Mouse (Mus musculus): ENCODE measurements at regions not wholly inside any gene's neighbourhood (a gene's known extent, or its start where the extent isn't known, plus 50 kb on each side); places are given as distances from the start of the nearest gene placed in this dataset.
A peak's percentile ranks its signal among the peaks of the same experiment; 100 is the strongest.

DNA sequence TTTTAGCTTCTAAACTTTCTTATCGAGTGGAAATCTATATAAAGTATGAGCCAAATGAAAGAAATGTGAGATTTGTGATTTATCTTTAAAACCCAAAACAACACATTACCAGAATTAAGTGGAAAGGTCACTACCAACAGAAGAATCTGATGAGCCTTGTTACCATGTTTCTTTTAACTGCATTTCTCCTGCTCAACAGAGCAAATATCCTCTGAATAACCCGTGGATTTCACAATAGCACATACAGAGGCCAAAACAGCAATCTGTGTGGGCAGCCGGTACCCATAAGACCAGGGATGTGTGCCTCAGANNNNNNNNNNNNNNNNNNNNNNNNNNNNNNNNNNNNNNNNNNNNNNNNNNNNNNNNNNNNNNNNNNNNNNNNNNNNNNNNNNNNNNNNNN, 85.3 kb downstream of the 4930444P10Rik start:
- H3K9ac ChIP-seq (replicated peaks; ENCODE audit: low read depth, low read length): no peak overlapping the region
- H3K27ac ChIP-seq (ENCODE audit: low read depth, low read length): no peak overlapping the region
- H3K36me3 ChIP-seq (ENCODE audit: control insufficient read depth, insufficient read depth, low read length): no peaks in the 10 kb centered on the region
- no peaks in the 10 kb centered on the region for H3K9me3 ChIP-seq (ENCODE audit: control insufficient read depth, low read length)
- no peak overlapping the region for H3K4me3 ChIP-seq (ENCODE audit: low read depth, low read length)
- H3K27me3 ChIP-seq (ENCODE audit: control insufficient read depth, insufficient read depth, low read length): no peaks in the 10 kb centered on the region
- WGBS: 77% methylated on average over 3 of the region's 3 CpGs
- no peak overlapping the region for H3K4me2 ChIP-seq (ENCODE audit: low read depth, low read length)
- no peaks in the 10 kb centered on the region for H3K4me1 ChIP-seq (ENCODE audit: control insufficient read depth, insufficient read depth, low read length)
- no peak for ATAC-seq (ENCODE audit: low read depth)

- no peak for ATAC-seq (ENCODE audit: low read depth)
- Histone ChIP-seq H3K4me1 (ENCODE audit: control insufficient read depth, insufficient read depth, low read length) (no peaks in the 10 kb centered on the region), H3K36me3 (ENCODE audit: control insufficient read depth, insufficient read depth, low read length) (no peaks in the 10 kb centered on the region), H3K4me3 (ENCODE audit: low read depth, low read length) (no peak overlapping the region), H3K9ac (replicated peaks; ENCODE audit: low read depth, low read length) (no peak overlapping the region), H3K27ac (ENCODE audit: low read depth, low read length) (no peak overlapping the region), H3K27me3 (ENCODE audit: control insufficient read depth, insufficient read depth, low read length) (no peaks in the 10 kb centered on the region), H3K9me3 (ENCODE audit: control insufficient read depth, low read length) (no peaks in the 10 kb centered on the region), H3K4me2 (ENCODE audit: low read depth, low read length) (no peak overlapping the region)
- WGBS: 70% methylated on average over 2 of the region's 2 CpGs
Observed at GRCm38 (mm10) chr1:16006888-16007287, 86.2 kb downstream of the 4930444P10Rik start.

- Histone ChIP-seq H3K9ac (replicated peaks; ENCODE audit: low read depth, low read length) (no peak overlapping the region), H3K4me1 (ENCODE audit: control insufficient read depth, insufficient read depth, low read length) (no peaks in the 10 kb centered on the region), H3K36me3 (ENCODE audit: control insufficient read depth, insufficient read depth, low read length) (no peaks in the 10 kb centered on the region), H3K27ac (ENCODE audit: low read depth, low read length) (no peak overlapping the region), H3K4me3 (ENCODE audit: low read depth, low read length) (no peak overlapping the region), H3K27me3 (ENCODE audit: control insufficient read depth, insufficient read depth, low read length) (no peaks in the 10 kb centered on the region), H3K4me2 (ENCODE audit: low read depth, low read length) (no peak overlapping the region), H3K9me3 (ENCODE audit: control insufficient read depth, low read length) (no peaks in the 10 kb centered on the region)
- no peak for ATAC-seq (ENCODE audit: low read depth)
- 87% methylated on average over 5 of the region's 5 CpGs for WGBS
Observed at GRCm38 (mm10) chr1:15997135-15997534, 96.0 kb downstream of the 4930444P10Rik start.

DNA sequence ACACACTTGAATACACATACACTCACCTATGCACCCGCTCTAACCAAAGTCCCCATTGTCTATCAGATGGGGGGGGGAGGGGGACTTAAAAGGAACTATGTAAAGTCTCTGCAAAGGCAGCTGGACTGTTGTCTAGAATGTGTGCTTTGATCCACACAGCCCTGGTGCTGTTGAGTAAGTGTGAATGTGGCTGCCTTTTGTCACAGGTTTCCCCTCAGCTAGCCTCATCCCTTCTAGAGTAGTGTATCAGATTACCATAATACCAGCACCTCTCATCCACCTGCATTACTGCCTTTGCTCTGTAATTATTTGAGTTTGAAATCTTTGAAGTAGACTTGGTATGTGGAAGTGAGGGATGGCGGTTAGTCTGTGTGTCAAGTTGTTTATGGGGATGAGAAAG, 96.8 kb downstream of the 4930444P10Rik start:
- no peak for ATAC-seq (ENCODE audit: low read depth)
- Histone ChIP-seq H3K9ac (replicated peaks; ENCODE audit: low read depth, low read length) (no peak overlapping the region), H3K36me3 (ENCODE audit: control insufficient read depth, insufficient read depth, low read length) (no peaks in the 10 kb centered on the region), H3K9me3 (ENCODE audit: control insufficient read depth, low read length) (no peaks in the 10 kb centered on the region), H3K27me3 (ENCODE audit: control insufficient read depth, insufficient read depth, low read length) (no peaks in the 10 kb centered on the region), H3K27ac (ENCODE audit: low read depth, low read length) (no peak overlapping the region), H3K4me1 (ENCODE audit: control insufficient read depth, insufficient read depth, low read length) (no peaks in the 10 kb centered on the region), H3K4me2 (ENCODE audit: low read depth, low read length) (no peak overlapping the region), H3K4me3 (ENCODE audit: low read depth, low read length) (no peak overlapping the region)
- 73% methylated on average over 2 of the region's 2 CpGs for WGBS

GRCm38 (mm10) chr1:15993561-15994410, 99.3 kb downstream of the 4930444P10Rik start:
- Histone ChIP-seq H3K9ac (replicated peaks; ENCODE audit: low read depth, low read length) (no peak overlapping the region), H3K4me2 (ENCODE audit: low read depth, low read length) (no peak overlapping the region), H3K4me3 (ENCODE audit: low read depth, low read length) (no peak overlapping the region), H3K36me3 (ENCODE audit: control insufficient read depth, insufficient read depth, low read length) (no peaks in the 10 kb centered on the region), H3K27ac (ENCODE audit: low read depth, low read length) (no peak overlapping the region), H3K4me1 (ENCODE audit: control insufficient read depth, insufficient read depth, low read length) (no peaks in the 10 kb centered on the region), H3K27me3 (ENCODE audit: control insufficient read depth, insufficient read depth, low read length) (no peaks in the 10 kb centered on the region), H3K9me3 (ENCODE audit: control insufficient read depth, low read length) (no peaks in the 10 kb centered on the region)
- ATAC-seq (ENCODE audit: low read depth): peak; percentile 84; the same call in 1 of the 2 replicates
- WGBS: 48% methylated on average over 4 of the region's 4 CpGs

DNA sequence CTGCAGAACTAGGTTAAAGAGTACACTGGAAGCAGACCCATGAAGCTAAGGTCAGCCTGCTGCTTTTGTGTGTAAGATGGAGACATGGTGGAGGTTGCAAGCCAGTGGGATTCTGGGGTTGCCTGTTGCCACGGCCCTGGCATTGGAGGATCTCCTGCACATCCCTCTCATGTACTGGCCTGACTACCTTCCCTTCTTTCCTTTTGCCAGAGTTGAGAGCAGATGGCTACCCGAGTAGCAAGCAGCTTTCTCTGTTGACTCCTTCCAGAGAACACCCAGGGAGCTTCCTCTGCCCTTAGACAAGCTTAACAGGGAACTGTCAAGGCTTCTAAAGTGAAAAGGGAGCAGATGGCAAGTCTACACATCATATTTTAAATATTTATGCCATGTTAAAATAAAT, 102.1 kb downstream of the 4930444P10Rik start:
- no peak for ATAC-seq (ENCODE audit: low read depth)
- no peaks in the 10 kb centered on the region for H3K4me1 ChIP-seq (ENCODE audit: control insufficient read depth, insufficient read depth, low read length)

DNA sequence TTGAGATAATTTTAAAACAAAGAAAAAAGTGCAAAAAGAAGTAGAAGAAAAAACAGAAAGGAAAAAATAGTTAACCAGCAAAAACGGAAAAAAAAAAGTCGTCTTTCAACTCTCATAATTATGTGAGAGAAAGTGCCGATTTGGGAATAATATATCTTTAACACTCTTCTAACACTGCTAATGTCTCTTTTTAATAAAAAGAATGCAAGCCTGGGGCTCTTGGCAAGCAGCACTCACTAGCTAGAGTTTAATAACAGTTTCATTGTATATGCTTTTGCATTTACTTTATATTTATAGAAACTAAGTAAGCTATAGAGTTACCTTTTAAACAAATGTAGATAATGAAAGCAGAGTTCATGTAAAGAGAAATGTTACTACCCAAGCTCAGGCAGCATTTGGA, 107.5 kb downstream of the 4930444P10Rik start:
- Histone ChIP-seq H3K27me3 (ENCODE audit: control insufficient read depth, insufficient read depth, low read length) (no peaks in the 10 kb centered on the region), H3K4me2 (ENCODE audit: low read depth, low read length) (no peak overlapping the region), H3K4me1 (ENCODE audit: control insufficient read depth, insufficient read depth, low read length) (no peaks in the 10 kb centered on the region), H3K9ac (replicated peaks; ENCODE audit: low read depth, low read length) (no peak overlapping the region), H3K4me3 (ENCODE audit: low read depth, low read length) (no peak overlapping the region), H3K27ac (ENCODE audit: low read depth, low read length) (no peak overlapping the region), H3K9me3 (ENCODE audit: control insufficient read depth, low read length) (no peaks in the 10 kb centered on the region), H3K36me3 (ENCODE audit: control insufficient read depth, insufficient read depth, low read length) (no peaks in the 10 kb centered on the region)
- WGBS: 75% methylated on average over 3 of the region's 3 CpGs
- no peak for ATAC-seq (ENCODE audit: low read depth)

More for the DNA sequence above, 102.1 kb downstream of the 4930444P10Rik start:
- H3K4me3 ChIP-seq (ENCODE audit: low read depth, low read length): no peak overlapping the region
- H3K27me3 ChIP-seq (ENCODE audit: control insufficient read depth, insufficient read depth, low read length): no peaks in the 10 kb centered on the region
- H3K27ac ChIP-seq (ENCODE audit: low read depth, low read length): no peak overlapping the region
- H3K4me2 ChIP-seq (ENCODE audit: low read depth, low read length): no peak overlapping the region
- H3K9ac ChIP-seq (replicated peaks; ENCODE audit: low read depth, low read length): no peak overlapping the region
- 55% methylated on average over 2 of the region's 2 CpGs for WGBS
- H3K9me3 ChIP-seq (ENCODE audit: control insufficient read depth, low read length): no peaks in the 10 kb centered on the region
- H3K36me3 ChIP-seq (ENCODE audit: control insufficient read depth, insufficient read depth, low read length): no peaks in the 10 kb centered on the region

GRCm38 (mm10) chr1:15979333-15979732, 113.8 kb downstream of the 4930444P10Rik start:
- H3K9me3 ChIP-seq (ENCODE audit: control insufficient read depth, low read length): no peaks in the 10 kb centered on the region
- H3K27me3 ChIP-seq (ENCODE audit: control insufficient read depth, insufficient read depth, low read length): no peaks in the 10 kb centered on the region
- H3K9ac ChIP-seq (replicated peaks; ENCODE audit: low read depth, low read length): no peak overlapping the region
- H3K4me3 ChIP-seq (ENCODE audit: low read depth, low read length): no peak overlapping the region
- H3K36me3 ChIP-seq (ENCODE audit: control insufficient read depth, insufficient read depth, low read length): no peaks in the 10 kb centered on the region
- peak; percentile 60 for ATAC-seq (ENCODE audit: low read depth)
- no peak overlapping the region for H3K4me2 ChIP-seq (ENCODE audit: low read depth, low read length)
- no peak overlapping the region for H3K27ac ChIP-seq (ENCODE audit: low read depth, low read length)
- no peaks in the 10 kb centered on the region for H3K4me1 ChIP-seq (ENCODE audit: control insufficient read depth, insufficient read depth, low read length)

GRCm38 (mm10) chr1:15959578-15959977, 133.5 kb downstream of the 4930444P10Rik start:
- no peak overlapping the region for H3K27ac ChIP-seq (ENCODE audit: low read depth, low read length)
- ATAC-seq (ENCODE audit: low read depth): no peak
- H3K36me3 ChIP-seq (ENCODE audit: control insufficient read depth, insufficient read depth, low read length): no peaks in the 10 kb centered on the region
- no peak overlapping the region for H3K4me3 ChIP-seq (ENCODE audit: low read depth, low read length)
- no peaks in the 10 kb centered on the region for H3K27me3 ChIP-seq (ENCODE audit: control insufficient read depth, insufficient read depth, low read length)
- no peaks in the 10 kb centered on the region for H3K4me1 ChIP-seq (ENCODE audit: control insufficient read depth, insufficient read depth, low read length)
- no peaks in the 10 kb centered on the region for H3K9me3 ChIP-seq (ENCODE audit: control insufficient read depth, low read length)
- no peak overlapping the region for H3K9ac ChIP-seq (replicated peaks; ENCODE audit: low read depth, low read length)
- H3K4me2 ChIP-seq (ENCODE audit: low read depth, low read length): no peak overlapping the region
- 85% methylated on average over 2 of the region's 2 CpGs for WGBS
